Mouse (Mus musculus) heart, embryonic 11.5 days (tissue): Measurements from ENCODE around the gene Dnah2. TPM values are rescaled to one million over a fixed set of nuclear protein-coding genes. Genes with fewer than 3 reads are reported as not detected.

Experiments
- ATAC-seq: fragments of 200-750 bp; cut with Nextera tagmentation; replicated peaks from 2 replicates; pipeline ENCODE4 v1.8.0; 2017; ENCODE audit warnings: moderate library complexity; ENCODE audit not compliant: insufficient number of reproducible peaks, low FRiP score, low TSS enrichment
- H3K27ac ChIP-seq: fragments of 300-500 bp; sonication (generic); 2 replicates; pipeline ENCODE4 v1.5.1; 2014; ENCODE audit warnings: mild to moderate bottlenecking, low read depth, low read length
- H3K27me3 ChIP-seq: fragments of 300-500 bp; sonication (generic); 2 replicates; pipeline ENCODE4 v1.6.1; 2014; ENCODE audit warnings: mild to moderate bottlenecking, low read length, mixed read lengths; ENCODE audit not compliant: control insufficient read depth, insufficient read depth
- H3K36me3 ChIP-seq: fragments of 300-500 bp; sonication (generic); 2 replicates; pipeline ENCODE4 v1.6.1; 2014; ENCODE audit warnings: mild to moderate bottlenecking, low read length, moderate library complexity, mixed read lengths; ENCODE audit not compliant: control insufficient read depth, insufficient read depth
- H3K4me1 ChIP-seq: fragments of 300-500 bp; sonication (generic); 2 replicates; pipeline ENCODE4 v1.6.1; 2014; ENCODE audit warnings: low read length; ENCODE audit not compliant: control insufficient read depth, insufficient read depth
- H3K4me2 ChIP-seq: fragments of 300-500 bp; sonication (generic); 2 replicates; pipeline ENCODE4 v1.6.1; 2014; ENCODE audit warnings: mild to moderate bottlenecking, moderate library complexity
- H3K4me3 ChIP-seq: fragments of 300-500 bp; sonication (generic); 2 replicates; pipeline ENCODE4 v1.5.1; 2014; ENCODE audit warnings: low read depth, low read length
- H3K9ac ChIP-seq: fragments of 300-500 bp; sonication (generic); 2 replicates; pipeline ENCODE4 v1.6.1; 2014; ENCODE audit warnings: mild to moderate bottlenecking, low read depth, low read length, moderate library complexity
- H3K9me3 ChIP-seq: fragments of 300-500 bp; sonication (generic); replicated peaks from 2 replicates; pipeline ENCODE4 v1.6.1; 2016; ENCODE audit warnings: low read length; ENCODE audit not compliant: control insufficient read depth
- WGBS: fragments of 180-500 bp; shearing (Covaris S2); extraction: QIAGEN DNeasy Blood & Tissue Kit; methylation state at CpG from one replicate; pipeline ENCODE4 v1.1.7; 2014; ENCODE audit not compliant: insufficient replicate concordance; 5-methylcytosine and 5-hydroxymethylcytosine counted together
- polyA plus RNA-seq: library from polyadenylated mRNA; unstranded; fragments of >200 nt; fragmentation: Nextera tagmentation; extraction: Ambion mirVana; gene quantifications from 2 replicates; pipeline ENCODE4 v1.2.1, GENCODE M21; 2014

Gene Dnah2
- polyA plus RNA-seq, 1 experiment from 2014 or later: 0.20 TPM

GRCm38 (mm10) chr11:69419813-69420553, 128.9 kb downstream of the Dnah2 start:
- under 1% methylated on average over 31 of the region's 31 CpGs for WGBS
- ATAC-seq: 0 out of 2 replicates have a peak, but pooled peaks have one; percentile 15

GRCm38 (mm10) chr11:69419443-69419812, 129.5 kb downstream of the Dnah2 start:
- Histone ChIP-seq H3K4me1 (peaks cover 42% of the 10 kb centered on the region), H3K27me3 (peaks cover 25% of the 10 kb centered on the region), H3K36me3 (no peaks in the 10 kb centered on the region), H3K4me3 (peak overlapping the region; percentile 83), H3K9me3 (no peaks in the 10 kb centered on the region), H3K4me2 (peak overlapping the region; percentile 99), H3K27ac (peak overlapping the region; percentile 89), H3K9ac (peak overlapping the region; percentile 70; the same call in 1 of the 2 replicates)
- WGBS: 0% methylated on average over 19 of the region's 19 CpGs
- ATAC-seq: no peak

More at GRCm38 (mm10) chr11:69419813-69420553, 128.9 kb downstream of the Dnah2 start:
- Histone ChIP-seq H3K9me3 (no peaks in the 10 kb centered on the region), H3K27me3 (peaks cover 25% of the 10 kb centered on the region), H3K27ac (peak overlapping the region; percentile 89), H3K4me1 (peaks cover 37% of the 10 kb centered on the region), H3K4me3 (peak overlapping the region; percentile 83), H3K4me2 (peak overlapping the region; percentile 99), H3K9ac (peak overlapping the region; percentile 70; the same call in 1 of the 2 replicates), H3K36me3 (no peaks in the 10 kb centered on the region)

- H3K4me1 ChIP-seq: peaks cover 49% of the 10 kb centered on the region
Observed at GRCm38 (mm10) chr11:69418481-69419442, 130.1 kb downstream of the Dnah2 start.

GRCm38 (mm10) chr11:69417449-69418384, 131.2 kb downstream of the Dnah2 start:
- H3K9me3 ChIP-seq: no peaks in the 10 kb centered on the region
- H3K4me3 ChIP-seq: peak overlapping the region; percentile 83
- peaks cover 2% of the 10 kb centered on the region; the same call in 1 of the 2 replicates for H3K36me3 ChIP-seq
- peak overlapping the region; percentile 99 for H3K4me2 ChIP-seq
- peak; percentile 48 for ATAC-seq
- H3K27ac ChIP-seq: peak overlapping the region; percentile 97
- WGBS: under 1% methylated on average over 39 of the region's 39 CpGs
- peak overlapping the region; percentile 70 for H3K9ac ChIP-seq
- peaks cover 20% of the 10 kb centered on the region for H3K27me3 ChIP-seq
- H3K4me1 ChIP-seq: peaks cover 59% of the 10 kb centered on the region

More at GRCm38 (mm10) chr11:69418481-69419442, 130.1 kb downstream of the Dnah2 start:
- Histone ChIP-seq H3K27ac (peak overlapping the region; percentile 97), H3K4me2 (peak overlapping the region; percentile 99), H3K27me3 (peaks cover 25% of the 10 kb centered on the region), H3K9ac (peak overlapping the region; percentile 70), H3K4me3 (peak overlapping the region; percentile 83), H3K36me3 (no peaks in the 10 kb centered on the region), H3K9me3 (no peaks in the 10 kb centered on the region)
- peak; percentile 83 for ATAC-seq
- WGBS: under 1% methylated on average over 44 of the region's 45 CpGs

- Histone ChIP-seq H3K9me3 (no peaks in the 10 kb centered on the region), H3K9ac (peak overlapping the region; percentile 66), H3K27ac (peak overlapping the region; percentile 97), H3K4me2 (peak overlapping the region; percentile 99), H3K4me3 (peak overlapping the region; percentile 83), H3K27me3 (peaks cover 13% of the 10 kb centered on the region), H3K4me1 (peaks cover 66% of the 10 kb centered on the region), H3K36me3 (peaks cover 2% of the 10 kb centered on the region; the same call in 1 of the 2 replicates)
- ATAC-seq: no peak
- WGBS: 8% methylated on average over 8 of the region's 8 CpGs
Observed at GRCm38 (mm10) chr11:69416921-69417448, 131.9 kb downstream of the Dnah2 start.

- Histone ChIP-seq H3K9me3 (no peaks in the 10 kb centered on the region), H3K36me3 (peaks cover 2% of the 10 kb centered on the region; the same call in 1 of the 2 replicates), H3K4me2 (peak overlapping the region; percentile 99), H3K4me3 (peak overlapping the region; percentile 83), H3K27me3 (peaks cover 9% of the 10 kb centered on the region), H3K9ac (peak overlapping the region; percentile 66), H3K27ac (peak overlapping the region; percentile 97), H3K4me1 (peaks cover 70% of the 10 kb centered on the region)
- 2% methylated on average over 4 of the region's 4 CpGs for WGBS
- ATAC-seq: no peak
Observed at GRCm38 (mm10) chr11:69416509-69416908, 132.4 kb downstream of the Dnah2 start.

- under 1% methylated on average over 13 of the region's 25 CpGs for WGBS
- H3K27me3 ChIP-seq: peaks cover 3% of the 10 kb centered on the region; the same call in 1 of the 2 replicates
- no peaks in the 10 kb centered on the region for H3K9me3 ChIP-seq
- peak overlapping the region; percentile 80 for H3K9ac ChIP-seq
- peak overlapping the region; percentile 83 for H3K4me3 ChIP-seq
- peak overlapping the region; percentile 99 for H3K4me2 ChIP-seq
- ATAC-seq: no peak
- H3K27ac ChIP-seq: peak overlapping the region; percentile 97
- peaks cover 64% of the 10 kb centered on the region for H3K4me1 ChIP-seq
- peaks cover 2% of the 10 kb centered on the region; the same call in 1 of the 2 replicates for H3K36me3 ChIP-seq
Observed at GRCm38 (mm10) chr11:69415668-69416451, 133.1 kb downstream of the Dnah2 start.
